Mouse (Mus musculus) kidney, postnatal 14 days (tissue): ENCODE measurements around the gene Efhc1.

Experiments used
- DNase-seq: peaks from one replicate; pipeline ENCODE4 v3.0.0; 2022; ENCODE audit warnings: mixed read lengths

The Efhc1 gene

DNA sequence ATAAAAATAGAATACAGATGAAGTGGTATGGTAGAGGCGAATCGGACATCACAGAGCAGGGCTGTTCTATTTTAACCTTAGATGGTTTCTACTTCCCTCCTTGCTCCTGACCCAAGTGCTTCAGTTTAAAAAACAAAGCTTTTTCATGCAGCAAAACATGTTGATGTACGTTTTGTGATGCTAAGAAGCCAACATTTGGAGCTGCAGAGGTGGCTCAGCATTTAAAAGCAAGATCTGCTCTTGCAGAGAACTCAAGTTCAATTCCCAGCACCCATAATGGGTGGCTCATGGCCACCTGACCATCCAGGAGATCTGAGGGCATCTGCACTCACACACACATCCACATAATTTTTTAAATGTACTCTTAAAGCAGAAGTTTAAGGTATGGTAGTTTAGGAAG, 3.5 kb downstream of the Efhc1 start:
- no peak for DNase-seq

- DNase-seq = no peak
Measured at GRCm38 (mm10) chr1:20969642-20970041, 18.2 kb downstream of the Efhc1 start.

GRCm38 (mm10) chr1:20973389-20973788, 22.0 kb downstream of the Efhc1 start:
- DNase-seq = no peak

DNA sequence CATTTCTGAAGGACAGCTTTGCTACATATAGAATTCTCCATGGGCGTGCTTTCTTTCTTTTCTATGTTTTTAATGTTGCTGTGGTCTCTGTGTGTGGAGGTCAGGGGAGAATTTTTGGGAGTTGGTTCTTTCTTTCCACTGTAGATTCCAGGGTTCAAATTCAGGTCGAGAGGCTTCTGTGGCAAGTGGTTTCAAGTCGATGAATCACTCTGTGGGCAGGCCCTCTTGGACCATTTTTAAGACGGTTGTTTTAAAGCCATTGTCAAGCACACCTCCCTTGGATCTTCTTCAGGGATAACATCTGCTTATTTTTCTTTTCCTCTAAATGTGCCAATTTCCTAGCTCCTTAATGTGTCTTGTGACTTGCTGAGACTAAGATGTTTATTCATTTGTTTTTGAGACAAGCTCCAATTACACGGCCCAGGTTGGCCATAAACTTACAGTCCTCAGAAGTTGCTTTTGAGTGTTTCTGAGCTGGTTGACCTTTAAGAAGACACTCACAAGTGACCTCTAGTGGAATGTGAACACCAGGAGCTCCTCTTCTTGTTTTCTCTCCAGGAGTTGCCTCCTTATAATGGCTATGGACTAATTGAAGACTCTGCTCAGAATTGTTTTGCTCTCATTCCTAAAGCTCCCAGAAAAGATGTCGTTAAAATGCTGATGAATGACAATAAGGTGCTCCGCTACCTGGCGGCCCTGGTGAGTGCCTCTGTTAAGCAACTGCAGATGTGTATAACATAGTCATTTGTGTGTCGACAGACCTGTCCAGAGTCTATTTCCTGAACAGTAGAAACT, 23.1 kb downstream of the Efhc1 start:
- no peak for DNase-seq

DNA sequence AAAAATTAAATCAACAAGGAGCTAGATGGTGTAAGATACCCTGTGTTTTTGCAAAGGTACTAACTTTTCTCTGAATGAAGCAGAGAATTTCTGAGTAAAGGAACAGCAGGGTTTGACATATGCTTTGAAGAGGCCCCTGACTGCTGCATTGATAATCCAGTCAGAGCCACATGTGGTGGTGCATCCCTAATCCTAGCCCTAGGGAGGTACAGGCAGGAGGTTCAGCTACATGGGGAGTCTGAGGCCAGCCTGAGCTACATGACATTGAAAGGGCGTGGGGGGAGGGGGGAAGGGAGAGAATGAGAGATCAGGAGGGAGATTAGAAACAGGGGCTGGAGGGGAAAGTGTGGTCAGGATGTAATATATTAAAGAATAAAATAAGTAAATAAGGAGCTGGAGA, 29.1 kb downstream of the Efhc1 start:
- no peak for DNase-seq

- DNase-seq = no peak
Measured at GRCm38 (mm10) chr1:20981764-20982163, 30.3 kb downstream of the Efhc1 start.

DNA sequence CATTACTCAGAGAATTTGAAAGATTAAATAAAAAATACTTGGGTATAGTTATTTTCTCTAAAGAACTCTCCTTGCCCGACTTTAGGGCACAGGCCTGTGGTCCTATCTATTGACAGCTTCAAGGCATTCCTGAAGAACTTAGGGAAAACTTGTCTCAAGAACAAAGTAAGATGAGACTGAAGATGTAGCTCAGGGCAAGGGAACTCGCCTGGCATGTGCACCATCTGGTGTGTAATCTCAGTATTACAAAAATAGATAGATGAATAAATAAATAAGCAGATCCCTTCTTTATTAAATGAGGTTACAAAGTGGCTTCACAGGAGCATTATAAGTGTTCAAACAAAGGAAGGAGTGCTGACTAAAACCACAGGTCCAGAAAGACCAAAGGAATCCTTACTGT, 32.7 kb downstream of the Efhc1 start:
- no peak for DNase-seq

- no peak for DNase-seq
Measured at GRCm38 (mm10) chr1:20984582-20984981, 33.2 kb downstream of the Efhc1 start.

GRCm38 (mm10) chr1:20986378-20987056, 35.1 kb downstream of the Efhc1 start:
- DNase-seq = no peak

DNA sequence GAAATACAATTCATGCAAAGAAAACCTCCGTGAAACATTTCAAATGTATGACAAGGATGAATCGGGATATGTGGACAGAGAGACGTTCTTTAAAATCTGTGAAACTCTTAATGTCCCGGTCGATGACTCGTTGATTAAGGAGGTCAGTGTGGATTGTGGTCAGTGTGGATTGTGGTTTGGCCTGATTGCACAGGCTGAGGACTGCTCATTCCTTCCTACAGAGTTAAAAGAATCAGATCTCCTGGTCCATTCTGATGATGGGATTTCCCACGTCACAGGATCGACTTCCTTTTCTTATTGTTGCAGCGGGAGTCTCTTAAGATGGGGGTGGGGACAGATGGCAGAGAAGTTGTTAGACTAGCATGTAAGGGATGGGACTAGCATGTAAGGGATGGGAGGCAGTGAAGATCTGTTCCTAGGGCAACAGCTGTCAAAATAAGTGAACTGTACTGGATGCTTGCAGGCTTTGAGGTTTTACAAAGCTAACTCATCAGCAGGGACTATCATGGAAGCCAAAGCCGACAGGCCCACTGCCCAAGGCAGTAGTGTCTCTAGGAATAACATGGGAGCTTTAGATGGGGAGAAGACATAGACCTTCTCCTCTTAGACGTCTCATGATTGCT, 38.1 kb downstream of the Efhc1 start:
- no peak for DNase-seq

DNA sequence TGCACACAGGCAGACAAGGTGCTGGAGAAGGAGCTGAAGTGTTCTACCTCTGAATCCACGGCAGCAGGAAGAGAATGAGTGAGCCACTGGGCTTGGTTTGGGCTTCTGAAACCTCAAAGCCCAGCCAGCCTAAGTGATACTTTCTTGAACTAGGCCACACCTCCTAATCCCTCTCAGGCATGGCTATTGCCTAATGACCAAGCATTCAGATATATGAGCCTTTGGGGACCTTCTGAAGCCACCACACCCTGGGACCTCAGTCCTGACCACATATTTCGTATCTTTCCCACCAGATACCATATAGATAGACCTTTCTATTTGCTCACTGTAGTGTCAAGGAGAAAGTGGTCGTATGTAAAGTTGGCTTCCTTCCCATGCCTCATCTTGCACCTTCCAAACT, 42.3 kb downstream of the Efhc1 start:
- DNase-seq = no peak

DNA sequence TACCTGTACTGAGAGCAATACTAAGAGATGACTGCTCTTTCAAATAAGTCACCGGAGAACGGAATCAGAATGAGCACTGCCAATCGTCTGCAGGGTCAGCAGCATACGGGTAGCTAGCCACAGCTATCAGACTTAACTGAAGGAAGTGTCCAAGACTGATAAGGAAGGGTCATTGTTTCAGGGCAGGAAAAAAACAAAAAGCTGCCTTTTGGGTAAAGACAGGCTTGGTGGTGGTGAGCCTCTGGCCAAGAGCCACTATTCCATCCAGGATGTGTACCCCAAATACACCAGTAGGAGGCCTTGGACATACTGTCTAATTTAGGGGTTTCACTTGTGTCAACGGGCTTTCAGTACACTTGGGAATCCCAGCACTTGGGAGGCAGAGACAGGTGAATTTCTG, 42.9 kb downstream of the Efhc1 start:
- no peak for DNase-seq

- no peak for DNase-seq
Measured at GRCm38 (mm10) chr1:20995331-20995986, 44.0 kb downstream of the Efhc1 start.

GRCm38 (mm10) chr1:20996603-20997327, 45.3 kb downstream of the Efhc1 start:
- no peak for DNase-seq

GRCm38 (mm10) chr1:20997328-20997689, 45.9 kb downstream of the Efhc1 start:
- no peak for DNase-seq

- DNase-seq = no peak
Measured at GRCm38 (mm10) chr1:20997881-20998389, 46.5 kb downstream of the Efhc1 start.

DNA sequence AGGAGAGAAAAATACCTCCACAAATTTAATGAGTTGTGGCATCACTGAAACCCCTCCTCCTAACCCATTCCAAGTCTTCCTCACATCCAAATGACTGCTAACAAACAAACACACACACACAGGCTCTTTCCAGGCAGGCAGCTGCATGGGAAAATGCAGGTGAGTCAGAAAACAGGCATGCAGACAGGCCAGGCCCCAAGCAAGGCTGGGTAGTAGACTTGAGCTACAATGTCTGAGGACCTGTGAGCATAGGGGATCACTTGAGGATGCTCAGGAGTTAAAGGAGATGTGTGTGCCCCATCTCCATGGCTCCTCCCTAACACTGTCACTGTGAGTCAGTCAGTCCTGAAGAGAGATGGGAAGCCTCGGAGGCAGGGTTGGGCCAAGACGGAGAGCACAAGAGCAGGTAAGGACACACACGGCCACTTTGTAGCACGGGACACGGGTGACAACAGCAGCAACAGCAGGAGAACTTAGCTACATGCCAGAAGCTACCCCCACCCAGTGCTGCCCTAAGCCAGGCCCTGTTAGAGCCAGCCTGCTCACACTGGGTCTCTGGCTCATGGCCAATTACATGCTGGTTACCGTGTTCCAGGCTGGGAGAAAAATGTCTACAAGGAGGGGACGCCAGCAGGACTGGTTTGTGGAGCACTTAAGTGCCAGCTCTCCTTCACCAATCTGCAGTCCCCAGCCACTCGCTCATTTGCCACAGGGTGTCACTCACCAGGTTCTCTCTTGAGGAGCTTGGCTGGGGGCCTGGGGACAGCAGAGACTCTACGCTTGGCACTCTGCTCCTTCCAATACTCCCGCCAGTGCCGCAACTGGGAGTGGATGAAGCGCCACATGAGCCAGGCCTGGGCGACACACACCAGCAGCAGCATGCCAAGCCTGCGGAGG, 51.1 kb downstream of the Efhc1 start:
- DNase-seq = peak; percentile 15

DNA sequence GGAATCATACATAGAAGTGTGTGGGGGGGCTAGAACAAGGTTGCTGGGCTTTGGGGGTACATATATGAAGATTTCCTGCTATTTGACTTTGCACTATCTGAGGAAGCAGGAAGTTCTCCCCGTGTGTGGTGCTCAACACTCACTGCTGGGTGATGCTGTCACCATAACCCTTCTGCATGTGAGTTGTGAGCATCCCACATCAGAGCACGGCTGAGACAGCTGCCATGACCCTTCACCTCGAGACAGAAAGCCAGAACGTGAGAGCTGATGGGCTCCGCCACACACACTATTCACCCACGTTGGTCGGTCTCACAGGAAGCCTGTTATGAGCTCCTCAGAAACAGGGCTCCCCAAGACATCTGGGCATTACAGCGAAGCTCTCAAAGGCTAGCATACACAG, 53.2 kb downstream of the Efhc1 start:
- no peak for DNase-seq

DNA sequence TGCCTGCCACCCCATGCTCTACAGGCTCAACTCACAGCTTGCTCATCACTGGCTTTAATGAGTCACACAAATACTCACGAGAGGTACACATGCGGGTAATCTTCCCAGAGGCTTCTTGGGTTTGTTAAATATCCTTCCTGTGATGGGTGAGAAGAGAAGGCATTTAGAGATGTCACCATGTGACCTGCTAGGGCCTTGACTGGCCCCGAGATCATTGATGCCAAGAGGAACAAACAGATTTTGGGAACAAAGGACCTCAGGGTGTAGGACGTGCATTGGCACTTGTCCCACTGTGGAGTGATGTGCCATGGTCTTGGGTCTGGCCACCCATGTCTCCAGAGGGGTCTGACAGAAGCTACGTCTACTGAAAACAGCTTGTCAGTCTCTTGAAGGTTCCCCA, 55.3 kb downstream of the Efhc1 start:
- DNase-seq = no peak

DNA sequence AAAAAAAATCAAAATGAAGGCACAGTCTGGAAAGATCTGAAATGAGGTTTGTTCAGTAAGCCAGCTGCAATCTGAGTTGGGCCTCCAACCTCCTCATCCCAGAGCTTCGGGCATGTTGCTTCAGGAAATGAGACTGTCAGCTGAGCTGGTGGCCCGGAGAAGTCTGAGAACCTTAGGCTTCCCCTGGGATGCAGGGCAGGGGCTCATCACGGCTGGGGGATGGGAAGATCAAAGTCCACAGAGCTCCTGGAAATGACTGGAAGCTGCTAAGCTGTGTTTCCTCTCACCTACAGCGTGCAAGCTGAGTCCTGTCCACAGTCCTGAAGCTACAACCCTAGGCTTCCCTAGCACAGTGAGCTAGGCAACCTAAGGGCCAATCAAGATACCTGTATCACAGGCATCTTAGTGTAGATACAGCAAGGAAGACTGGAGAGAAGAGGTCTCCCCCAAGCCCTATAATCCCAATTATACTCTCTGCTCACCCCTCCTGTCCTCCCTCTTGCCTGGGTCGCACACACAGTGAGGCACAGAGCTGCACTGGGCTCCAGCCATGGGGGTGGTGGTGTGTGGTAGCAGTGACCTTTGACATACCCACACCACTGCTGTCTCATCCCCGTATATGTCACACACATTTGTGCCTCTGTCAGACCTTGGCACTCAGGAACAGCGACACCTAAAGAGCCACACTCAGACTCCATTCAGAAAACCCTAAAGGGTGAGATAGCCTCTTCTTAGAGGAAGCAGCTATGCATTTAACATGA, 56.7 kb downstream of the Efhc1 start:
- DNase-seq = no peak

GRCm38 (mm10) chr1:21008891-21009290, 57.5 kb downstream of the Efhc1 start:
- DNase-seq = peak; percentile 32
